Mouse (Mus musculus): ENCODE results near the gene Ifit3b.
"Not testable (repeated sequence)": the region's sequence is repeated elsewhere in the genome, so short reads cannot be mapped to it uniquely, and the experiment has no call there.

Ifit3b gene

GRCm38 (mm10) chr19:34607237-34608051, at the start of gene Ifit3b:
Ifit3b (plus strand) TSS chr19:34607970.
- peak; percentile 98 for DNase-seq

- peak; percentile 4 for DNase-seq
Measured at GRCm38 (mm10) chr19:34562556-34562955, 45.2 kb upstream of the Ifit3b start.

GRCm38 (mm10) chr19:34566178-34566784, 41.5 kb upstream of the Ifit3b start:
- DNase-seq, result peak; percentile 55

- peak; percentile 92 for DNase-seq
Measured at GRCm38 (mm10) chr19:34568988-34569895, 38.5 kb upstream of the Ifit3b start.

- peak; percentile 92 for DNase-seq
Measured at GRCm38 (mm10) chr19:34569896-34570476, 37.8 kb upstream of the Ifit3b start.

GRCm38 (mm10) chr19:34571080-34571479, 36.7 kb upstream of the Ifit3b start:
- peak; percentile 79 for DNase-seq

- no peak for DNase-seq
Measured at GRCm38 (mm10) chr19:34573650-34574049, 34.1 kb upstream of the Ifit3b start.

- peak; percentile 24 for DNase-seq
Measured at GRCm38 (mm10) chr19:34577121-34577520, 30.6 kb upstream of the Ifit3b start.

- not testable (repeated sequence) for DNase-seq
Measured at GRCm38 (mm10) chr19:34582696-34583095, 25.1 kb upstream of the Ifit3b start.

- peak; percentile 97 for DNase-seq
Measured at GRCm38 (mm10) chr19:34583126-34583766, 24.5 kb upstream of the Ifit3b start, which contains the start of gene Ifit3. Ifit3 (plus strand) TSS chr19:34583531.

GRCm38 (mm10) chr19:34585740-34586458, 21.9 kb upstream of the Ifit3b start:
- peak; percentile 80 for DNase-seq

- peak; percentile 91 for DNase-seq
Measured at GRCm38 (mm10) chr19:34587898-34588692, 19.7 kb upstream of the Ifit3b start.

GRCm38 (mm10) chr19:34588959-34589358, 18.8 kb upstream of the Ifit3b start:
- DNase-seq, result peak; percentile 55

- peak; percentile 74 for DNase-seq
Measured at GRCm38 (mm10) chr19:34593456-34593855, 14.3 kb upstream of the Ifit3b start.

GRCm38 (mm10) chr19:34594523-34594922, 13.2 kb upstream of the Ifit3b start:
- DNase-seq, result peak; percentile 87

GRCm38 (mm10) chr19:34596811-34597210, 11.0 kb upstream of the Ifit3b start:
- peak; percentile 79 for DNase-seq

- peak; percentile 94 for DNase-seq
Measured at GRCm38 (mm10) chr19:34598341-34598740, 9.4 kb upstream of the Ifit3b start.

GRCm38 (mm10) chr19:34599250-34599649, 8.5 kb upstream of the Ifit3b start:
- peak; percentile 22 for DNase-seq

GRCm38 (mm10) chr19:34601888-34602287, 5.9 kb upstream of the Ifit3b start, which contains the start of gene Ifit1bl1:
Ifit1bl1 (minus strand) TSS chr19:34601956.
- DNase-seq, result peak; percentile 61

GRCm38 (mm10) chr19:34605472-34605871, 2.3 kb upstream of the Ifit3b start:
- peak; percentile 77 for DNase-seq
